Mouse (Mus musculus) lung, embryonic 16.5 days (tissue): ENCODE results near the gene Gm10217. TPM values are rescaled to one million over a fixed set of nuclear protein-coding genes. Genes with fewer than 3 reads are reported as not detected.

Experiments used
- ATAC-seq: fragments of 200-750 bp; cut with Nextera tagmentation; 2 replicates; pipeline ENCODE4 v1.8.0; 2017; ENCODE audit warnings: low read depth, mild to moderate bottlenecking, moderate library complexity
- H3K27ac ChIP-seq: fragments of 300-500 bp; sonication (generic); 2 replicates; pipeline ENCODE4 v1.5.1; 2014; ENCODE audit warnings: mild to moderate bottlenecking, control low read depth, low read length
- H3K27me3 ChIP-seq: fragments of 300-500 bp; sonication (generic); 2 replicates; pipeline ENCODE4 v1.6.1; 2014; ENCODE audit warnings: low read depth, low read length, mixed read lengths; ENCODE audit not compliant: control insufficient read depth, insufficient read depth
- H3K36me3 ChIP-seq: fragments of 300-500 bp; sonication (generic); 2 replicates; pipeline ENCODE4 v1.6.1; 2014; ENCODE audit warnings: low read length; ENCODE audit not compliant: control insufficient read depth, insufficient read depth
- H3K4me1 ChIP-seq: fragments of 300-500 bp; sonication (generic); replicated peaks from 2 replicates; pipeline ENCODE4 v1.6.1; 2014; ENCODE audit warnings: low read length, mixed read lengths; ENCODE audit not compliant: control insufficient read depth, insufficient read depth
- H3K4me2 ChIP-seq: fragments of 300-500 bp; sonication (generic); 2 replicates; pipeline ENCODE4 v1.6.1; 2014; ENCODE audit warnings: low read depth, low read length, control low read depth
- H3K4me3 ChIP-seq: fragments of 300-500 bp; sonication (generic); 2 replicates; pipeline ENCODE4 v1.5.1; 2014; ENCODE audit warnings: mild to moderate bottlenecking, low read length, control low read depth
- H3K9ac ChIP-seq: fragments of 300-500 bp; sonication (generic); 2 replicates; pipeline ENCODE4 v1.6.1; 2014; ENCODE audit warnings: low read length, control low read depth
- H3K9me3 ChIP-seq: fragments of 300-500 bp; sonication (generic); 2 replicates; pipeline ENCODE4 v1.6.1; 2016; ENCODE audit warnings: low read length; ENCODE audit not compliant: control insufficient read depth
- WGBS: fragments of 180-500 bp; shearing (Covaris S2); extraction: QIAGEN DNeasy Blood & Tissue Kit; methylation state at CpG from one replicate; pipeline ENCODE4 v1.1.7; 2014; 5-methylcytosine and 5-hydroxymethylcytosine counted together
- polyA plus RNA-seq: library from polyadenylated mRNA; unstranded; fragments of >200 nt; fragmentation: Nextera tagmentation; extraction: Ambion mirVana; gene quantifications from 2 replicates; pipeline ENCODE4 v1.2.1, GENCODE M21; 2015

Gm10217 gene
- polyA plus RNA-seq, result not detected in 2 replicates

- no peak for ATAC-seq
- Histone ChIP-seq H3K27me3 (no peaks in the 10 kb centered on the region), H3K4me2 (no peak within 1 kb of the TSS), H3K27ac (no peak within 1 kb of the TSS), H3K4me1 (no peaks in the 10 kb centered on the region), H3K4me3 (no peak within 1 kb of the TSS), H3K36me3 (no peaks in the 10 kb centered on the region), H3K9me3 (no peaks in the 10 kb centered on the region), H3K9ac (no peak within 1 kb of the TSS)
- 82% methylated on average over 3 of the region's 3 CpGs for WGBS
Measured at GRCm38 (mm10) chr8:9863951-9864350, at the start of gene Gm10217. Gm10217 (plus strand) TSS chr8:9864251.

- H3K4me3 ChIP-seq, result no peak overlapping the region
- 69% methylated on average over 8 of the region's 8 CpGs for WGBS
- no peak for ATAC-seq
Measured at GRCm38 (mm10) chr8:9824770-9825169, 39.3 kb upstream of the Gm10217 start.

GRCm38 (mm10) chr8:9840257-9840656 is 23.8 kb upstream of the Gm10217 start:
- no peaks in the 10 kb centered on the region for H3K9me3 ChIP-seq
- no peaks in the 10 kb centered on the region for H3K27me3 ChIP-seq
- H3K9ac ChIP-seq, result no peak overlapping the region
- no peaks in the 10 kb centered on the region for H3K4me1 ChIP-seq
- H3K4me3 ChIP-seq, result no peak overlapping the region
- ATAC-seq, result no peak
- no peak overlapping the region for H3K4me2 ChIP-seq
- no peak overlapping the region for H3K27ac ChIP-seq
- no peaks in the 10 kb centered on the region for H3K36me3 ChIP-seq
- WGBS, result 80% methylated on average over 3 of the region's 3 CpGs

More at GRCm38 (mm10) chr8:9824770-9825169, 39.3 kb upstream of the Gm10217 start:
- no peak overlapping the region for H3K27ac ChIP-seq
- H3K9me3 ChIP-seq, result no peaks in the 10 kb centered on the region
- H3K4me1 ChIP-seq, result no peaks in the 10 kb centered on the region
- H3K27me3 ChIP-seq, result no peaks in the 10 kb centered on the region
- no peak overlapping the region for H3K4me2 ChIP-seq
- no peak overlapping the region for H3K9ac ChIP-seq
- no peaks in the 10 kb centered on the region for H3K36me3 ChIP-seq

GRCm38 (mm10) chr8:9859286-9859685 is 4.8 kb upstream of the Gm10217 start:
- Histone ChIP-seq H3K4me1 (no peaks in the 10 kb centered on the region), H3K4me3 (no peak overlapping the region), H3K9ac (no peak overlapping the region), H3K36me3 (no peaks in the 10 kb centered on the region), H3K4me2 (no peak overlapping the region), H3K27ac (no peak overlapping the region), H3K9me3 (no peaks in the 10 kb centered on the region), H3K27me3 (no peaks in the 10 kb centered on the region)
- ATAC-seq, result no peak
- 18% methylated on average over 2 of the region's 2 CpGs for WGBS

- ATAC-seq, result no peak
- H3K27me3 ChIP-seq, result no peaks in the 10 kb centered on the region
- 58% methylated on average over 10 of the region's 10 CpGs for WGBS
- no peak overlapping the region for H3K4me3 ChIP-seq
- no peak overlapping the region for H3K27ac ChIP-seq
- no peaks in the 10 kb centered on the region for H3K4me1 ChIP-seq
- no peaks in the 10 kb centered on the region for H3K36me3 ChIP-seq
- no peaks in the 10 kb centered on the region for H3K9me3 ChIP-seq
- H3K9ac ChIP-seq, result no peak overlapping the region
- H3K4me2 ChIP-seq, result no peak overlapping the region
Measured at GRCm38 (mm10) chr8:9860539-9861203, 3.4 kb upstream of the Gm10217 start.

GRCm38 (mm10) chr8:9865150-9865549 is 1.1 kb downstream of the Gm10217 start:
- no peaks in the 10 kb centered on the region for H3K9me3 ChIP-seq
- no peak overlapping the region for H3K4me2 ChIP-seq
- WGBS, result 84% methylated on average over 9 of the region's 9 CpGs
- H3K27me3 ChIP-seq, result no peaks in the 10 kb centered on the region
- no peak overlapping the region for H3K4me3 ChIP-seq
- no peaks in the 10 kb centered on the region for H3K36me3 ChIP-seq
- no peak overlapping the region for H3K27ac ChIP-seq
- ATAC-seq, result no peak
- no peaks in the 10 kb centered on the region for H3K4me1 ChIP-seq
- no peak overlapping the region for H3K9ac ChIP-seq

GRCm38 (mm10) chr8:9868094-9868493 is 4.0 kb downstream of the Gm10217 start:
- Histone ChIP-seq H3K4me1 (no peaks in the 10 kb centered on the region), H3K27ac (no peak overlapping the region), H3K9ac (no peak overlapping the region), H3K27me3 (no peaks in the 10 kb centered on the region), H3K4me3 (no peak overlapping the region), H3K4me2 (no peak overlapping the region), H3K36me3 (no peaks in the 10 kb centered on the region), H3K9me3 (no peaks in the 10 kb centered on the region)
- ATAC-seq, result no peak
- WGBS, result 71% methylated on average over 3 of the region's 3 CpGs

- Histone ChIP-seq H3K27me3 (no peaks in the 10 kb centered on the region), H3K36me3 (no peaks in the 10 kb centered on the region), H3K9me3 (no peaks in the 10 kb centered on the region), H3K4me3 (no peak overlapping the region), H3K4me2 (no peak overlapping the region), H3K4me1 (no peaks in the 10 kb centered on the region), H3K9ac (no peak overlapping the region), H3K27ac (no peak overlapping the region)
- ATAC-seq, result no peak
- WGBS, result 67% methylated on average over 1 of the region's 1 CpGs
Measured at GRCm38 (mm10) chr8:9876241-9876640, 12.2 kb downstream of the Gm10217 start.

GRCm38 (mm10) chr8:9879921-9880320 is 15.9 kb downstream of the Gm10217 start:
- 67% methylated on average over 4 of the region's 4 CpGs for WGBS
- no peaks in the 10 kb centered on the region for H3K9me3 ChIP-seq
- no peaks in the 10 kb centered on the region for H3K27me3 ChIP-seq
- no peak overlapping the region for H3K27ac ChIP-seq
- ATAC-seq, result no peak
- no peak overlapping the region for H3K4me3 ChIP-seq
- no peak overlapping the region for H3K9ac ChIP-seq
- no peaks in the 10 kb centered on the region for H3K4me1 ChIP-seq
- H3K4me2 ChIP-seq, result no peak overlapping the region
- H3K36me3 ChIP-seq, result no peaks in the 10 kb centered on the region

GRCm38 (mm10) chr8:9886714-9887113 is 22.7 kb downstream of the Gm10217 start:
- 72% methylated on average over 4 of the region's 4 CpGs for WGBS
- H3K27me3 ChIP-seq, result no peaks in the 10 kb centered on the region
- no peaks in the 10 kb centered on the region for H3K9me3 ChIP-seq
- no peak overlapping the region for H3K27ac ChIP-seq
- H3K4me2 ChIP-seq, result no peak overlapping the region
- H3K4me3 ChIP-seq, result no peak overlapping the region
- ATAC-seq, result no peak
- no peaks in the 10 kb centered on the region for H3K36me3 ChIP-seq
- no peaks in the 10 kb centered on the region for H3K4me1 ChIP-seq
- no peak overlapping the region for H3K9ac ChIP-seq
